Mouse (Mus musculus) stomach, postnatal 0 days (tissue): Measurements from ENCODE around the gene Samd10. TPM values are rescaled to one million over a fixed set of nuclear protein-coding genes. Genes with fewer than 3 reads are reported as not detected.

ENCODE experiments used
- ATAC-seq: fragments of 200-750 bp; cut with Nextera tagmentation; 2 replicates; pipeline ENCODE4 v1.8.0; 2017; ENCODE audit not compliant: low FRiP score, low TSS enrichment
- DNase-seq: peaks from one replicate; pipeline ENCODE4 v3.0.0-alpha.2; 2016; ENCODE audit warnings: low spot score
- H3K27ac ChIP-seq: fragments of 300-500 bp; sonication (generic); replicated peaks from 2 replicates; pipeline ENCODE4 v1.5.1; 2014; ENCODE audit warnings: mild to moderate bottlenecking, control low read depth
- H3K27me3 ChIP-seq: fragments of 300-500 bp; sonication (generic); 2 replicates; pipeline ENCODE4 v1.6.1; 2014; ENCODE audit warnings: low read length; ENCODE audit not compliant: control insufficient read depth, insufficient read depth
- H3K36me3 ChIP-seq: fragments of 300-500 bp; sonication (generic); 2 replicates; pipeline ENCODE4 v1.6.1; 2014; ENCODE audit warnings: low read length, mixed read lengths; ENCODE audit not compliant: control insufficient read depth, insufficient read depth
- H3K4me1 ChIP-seq: fragments of 300-500 bp; sonication (generic); replicated peaks from 2 replicates; pipeline ENCODE4 v1.6.1; 2014; ENCODE audit warnings: antibody characterized with exemption; ENCODE audit not compliant: control insufficient read depth, insufficient read depth
- H3K4me2 ChIP-seq: fragments of 300-500 bp; sonication (generic); replicated peaks from 2 replicates; pipeline ENCODE4 v1.6.1; 2014; ENCODE audit warnings: low read depth, mild to moderate bottlenecking, control low read depth, moderate library complexity
- H3K4me3 ChIP-seq: fragments of 300-500 bp; sonication (generic); 2 replicates; pipeline ENCODE4 v1.5.1; 2014; ENCODE audit warnings: low read depth, low read length, control low read depth
- H3K9ac ChIP-seq: fragments of 300-500 bp; sonication (generic); 2 replicates; pipeline ENCODE4 v1.6.1; 2014; ENCODE audit warnings: mild to moderate bottlenecking, low read length, control low read depth, mixed read lengths
- H3K9me3 ChIP-seq: fragments of 300-500 bp; sonication (generic); 2 replicates; pipeline ENCODE4 v1.6.1; 2016; ENCODE audit warnings: low read length; ENCODE audit not compliant: control insufficient read depth
- CTCF ChIP-seq: IDR thresholded peaks from 2 replicates; pipeline ENCODE4 v1.5.1; 2016; ENCODE audit warnings: antibody characterized with exemption, low read depth, mild to moderate bottlenecking, moderate library complexity
- EP300 ChIP-seq: optimal IDR thresholded peaks from 2 replicates; pipeline ENCODE3; 2016; ENCODE audit warnings: antibody characterized with exemption
- WGBS: fragments of 180-500 bp; shearing (Covaris S2); extraction: QIAGEN DNeasy Blood & Tissue Kit; methylation state at CpG from one replicate; pipeline ENCODE4 v1.1.7; 2014; 5-methylcytosine and 5-hydroxymethylcytosine counted together
- polyA plus RNA-seq: library from polyadenylated mRNA; unstranded; fragments of >200 nt; fragmentation: Nextera tagmentation; extraction: Ambion mirVana; gene quantifications from 2 replicates; pipeline ENCODE4 v1.2.1, GENCODE M21; 2015

The Samd10 gene
- polyA plus RNA-seq, 1 experiment from 2014 or later, result 22.9 TPM

DNA sequence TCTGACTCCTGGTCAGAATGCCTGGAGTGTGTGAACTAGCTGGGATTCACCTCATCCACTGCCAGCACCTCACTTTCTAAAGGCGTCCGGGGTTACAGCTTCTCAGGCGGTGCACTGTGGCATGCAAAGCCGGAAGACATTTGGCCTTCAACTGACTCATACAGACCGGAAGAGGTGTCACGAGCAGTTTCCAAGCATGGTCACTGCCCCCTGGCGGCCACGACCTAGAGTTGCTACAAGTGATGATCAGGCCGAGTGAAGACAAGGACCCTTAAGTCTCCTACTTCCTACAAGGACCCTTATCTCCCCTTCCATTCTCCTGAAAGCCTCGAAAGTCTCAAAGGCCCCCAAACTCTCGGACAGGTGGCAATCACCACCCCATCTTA, 18.0 kb downstream of the Samd10 start:
- peak; percentile 87 for ATAC-seq
- peak overlapping the region; percentile 98 for H3K27ac ChIP-seq
- peak; percentile 95 for TF ChIP-seq CTCF
- TF ChIP-seq EP300, result peak; percentile 39
- peaks cover 13% of the 10 kb centered on the region for H3K4me1 ChIP-seq
- H3K9ac ChIP-seq, result peak overlapping the region; percentile 88
- H3K9me3 ChIP-seq, result no peaks in the 10 kb centered on the region
- DNase-seq, result peak; percentile 88
- peak overlapping the region; percentile 82 for H3K4me3 ChIP-seq
- H3K4me2 ChIP-seq, result peak overlapping the region; percentile 86
- no peaks in the 10 kb centered on the region for H3K27me3 ChIP-seq
- under 1% methylated on average over 11 of the region's 11 CpGs for WGBS
- peaks cover 9% of the 10 kb centered on the region; the same call in 1 of the 2 replicates for H3K36me3 ChIP-seq

DNA sequence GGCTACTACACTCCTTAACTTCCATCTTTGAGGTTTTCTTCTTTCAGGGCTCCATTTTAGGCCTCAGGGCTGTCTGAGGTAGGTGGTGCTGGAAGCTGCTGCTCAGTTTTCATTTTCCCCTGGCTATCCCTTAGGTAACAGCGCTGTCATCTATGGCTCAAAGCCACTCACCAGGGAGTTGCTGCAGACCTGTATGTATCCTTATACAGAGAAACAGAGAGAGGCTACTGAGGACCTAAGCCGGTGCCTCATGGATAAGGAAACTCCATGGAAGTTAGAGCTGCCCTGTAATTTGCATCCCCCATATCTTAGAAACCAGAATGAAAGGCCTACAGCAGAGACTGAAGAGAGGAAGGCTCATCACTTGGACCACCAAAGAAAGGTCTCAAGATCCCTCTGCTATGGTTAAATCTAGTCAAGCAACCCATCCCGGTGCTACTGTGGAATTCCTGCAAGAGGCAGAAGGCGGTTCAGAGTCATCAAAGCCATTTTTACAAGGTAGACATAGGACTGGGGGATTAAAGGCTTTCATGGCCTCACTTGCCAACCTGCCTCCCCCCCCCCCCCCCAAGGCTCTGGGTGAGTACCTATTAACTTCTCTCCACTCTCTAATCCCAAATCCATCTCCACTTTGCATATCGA, 18.8 kb downstream of the Samd10 start:
- H3K4me2 ChIP-seq, result peak overlapping the region; percentile 86
- peak overlapping the region; percentile 88 for H3K9ac ChIP-seq
- peak overlapping the region; percentile 82 for H3K4me3 ChIP-seq
- peak overlapping the region; percentile 98 for H3K27ac ChIP-seq
- H3K27me3 ChIP-seq, result no peaks in the 10 kb centered on the region
- TF ChIP-seq CTCF (no peak), EP300 (no peak)
- ATAC-seq (no peak), DNase-seq (no peak)
- H3K9me3 ChIP-seq, result no peaks in the 10 kb centered on the region
- peaks cover 2% of the 10 kb centered on the region; the same call in 1 of the 2 replicates for H3K36me3 ChIP-seq
- 74% methylated on average over 5 of the region's 5 CpGs for WGBS
- H3K4me1 ChIP-seq, result peaks cover 13% of the 10 kb centered on the region

DNA sequence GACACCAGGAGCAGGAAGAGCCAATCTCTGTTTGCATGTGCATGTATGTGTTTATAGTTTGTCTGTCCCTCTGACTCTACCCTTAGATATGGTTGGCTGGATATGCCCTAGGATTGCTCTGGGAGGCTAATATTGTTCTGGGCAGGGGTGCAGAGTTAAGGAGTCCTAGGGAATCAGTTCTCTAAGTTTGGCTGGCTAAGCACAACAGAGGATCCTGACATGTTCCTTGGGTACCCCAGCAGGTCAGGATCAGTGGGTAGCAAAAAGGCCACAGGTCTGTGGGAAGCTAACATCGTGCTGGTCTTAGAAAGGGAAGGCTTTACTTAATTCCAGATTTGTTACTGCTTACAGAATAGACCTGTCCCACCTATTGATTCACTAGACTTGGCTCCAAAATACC, 19.3 kb downstream of the Samd10 start:
- TF ChIP-seq EP300 (no peak), CTCF (no peak)
- no peak overlapping the region for H3K4me3 ChIP-seq
- no peak overlapping the region for H3K4me2 ChIP-seq
- no peak overlapping the region for H3K27ac ChIP-seq
- H3K27me3 ChIP-seq, result no peaks in the 10 kb centered on the region
- WGBS, result 62% methylated on average over 1 of the region's 1 CpGs
- DNase-seq (no peak), ATAC-seq (no peak)
- peaks cover 13% of the 10 kb centered on the region for H3K4me1 ChIP-seq
- H3K36me3 ChIP-seq, result no peaks in the 10 kb centered on the region; the same call in 1 of the 2 replicates
- H3K9me3 ChIP-seq, result no peaks in the 10 kb centered on the region
- H3K9ac ChIP-seq, result 0 out of 2 replicates have a peak overlapping the region, but pooled peaks have one; percentile 35

DNA sequence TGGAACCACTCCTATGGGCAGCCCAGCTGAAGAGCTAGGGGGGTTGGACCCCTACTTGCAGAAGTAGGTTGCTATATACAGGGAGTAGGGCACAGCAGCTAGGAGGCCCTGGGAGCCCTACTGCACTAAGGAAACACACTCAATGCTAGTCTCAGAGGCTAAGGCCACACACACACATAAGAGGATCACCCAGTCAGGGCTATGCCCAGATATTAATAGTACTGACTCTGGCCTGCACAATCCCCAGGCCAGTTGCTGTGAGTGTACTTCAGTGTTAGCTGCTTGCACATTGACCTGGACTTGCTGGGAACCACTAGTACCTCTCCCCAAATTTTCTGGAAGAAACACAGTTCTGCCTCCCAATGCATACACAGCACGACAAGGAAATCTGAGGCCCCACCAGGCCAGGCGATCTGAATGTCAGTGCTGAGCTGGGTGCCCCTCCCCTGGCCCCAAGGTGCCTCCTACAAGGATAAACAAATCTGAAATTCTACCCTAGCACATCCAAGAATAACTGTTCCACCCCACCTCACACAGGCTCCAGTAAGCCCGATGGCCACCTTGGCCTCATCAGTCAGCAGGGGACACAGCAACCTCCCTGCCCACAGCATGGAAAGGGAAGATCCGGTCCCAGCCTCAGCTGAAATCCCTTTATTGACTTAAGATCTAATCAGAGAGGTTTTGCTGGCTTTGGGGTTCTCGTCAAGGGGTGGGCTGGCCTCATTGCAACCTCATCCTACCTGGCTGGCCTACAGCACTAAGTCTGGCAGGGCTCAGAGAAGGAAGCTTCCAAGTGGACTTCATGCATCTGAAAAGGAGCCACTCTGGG, 20.0 kb downstream of the Samd10 start:
- Histone ChIP-seq H3K4me2 (no peak overlapping the region), H3K27me3 (no peaks in the 10 kb centered on the region), H3K9me3 (no peaks in the 10 kb centered on the region), H3K36me3 (0 out of 2 replicates have a peak, but pooled peaks cover 2% of the 10 kb centered on the region), H3K9ac (peak overlapping the region; percentile 35; the same call in 1 of the 2 replicates), H3K4me1 (peaks cover 13% of the 10 kb centered on the region), H3K4me3 (no peak overlapping the region), H3K27ac (no peak overlapping the region)
- DNase-seq (peak; percentile 22), ATAC-seq (no peak)
- TF ChIP-seq EP300, result no peak
- no peak for TF ChIP-seq CTCF
- 11% methylated on average over 5 of the region's 5 CpGs for WGBS

DNA sequence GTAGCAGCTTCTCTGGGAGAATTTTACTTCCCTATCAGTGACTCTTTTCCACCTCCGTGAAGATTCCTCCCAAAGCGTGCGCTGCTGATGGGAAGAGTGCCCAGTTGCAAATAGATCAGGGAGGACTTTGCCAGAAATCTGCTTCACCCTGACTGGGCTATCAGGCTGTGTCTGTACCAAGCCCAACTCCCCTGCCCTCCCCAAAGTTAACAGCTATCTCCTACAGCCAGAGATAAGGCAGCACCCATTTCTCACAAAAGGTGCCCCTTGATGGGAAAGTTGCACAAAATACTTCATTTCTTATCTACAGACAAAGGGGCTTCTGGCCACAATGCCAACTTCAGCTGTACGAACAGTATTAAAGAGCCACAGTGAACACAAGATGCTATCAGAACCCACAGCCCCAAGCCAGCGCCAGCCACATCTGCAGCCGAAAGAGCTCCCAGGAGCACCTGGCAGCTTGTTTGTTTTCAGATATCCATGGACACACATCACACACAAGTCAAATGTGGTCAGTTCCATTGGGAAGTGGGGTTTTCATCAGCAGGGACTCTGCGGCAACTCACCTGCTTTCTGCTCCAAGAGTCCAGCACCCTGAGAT, 20.9 kb downstream of the Samd10 start:
- Histone ChIP-seq H3K4me1 (peaks cover 13% of the 10 kb centered on the region), H3K27me3 (no peaks in the 10 kb centered on the region), H3K4me2 (no peak overlapping the region), H3K4me3 (no peak overlapping the region), H3K9me3 (no peaks in the 10 kb centered on the region), H3K9ac (no peak overlapping the region), H3K36me3 (peaks cover 4% of the 10 kb centered on the region; the same call in 1 of the 2 replicates), H3K27ac (no peak overlapping the region)
- TF ChIP-seq EP300 (no peak), CTCF (no peak)
- ATAC-seq, result no peak
- 59% methylated on average over 7 of the region's 7 CpGs for WGBS
- peak; percentile 28 for DNase-seq

DNA sequence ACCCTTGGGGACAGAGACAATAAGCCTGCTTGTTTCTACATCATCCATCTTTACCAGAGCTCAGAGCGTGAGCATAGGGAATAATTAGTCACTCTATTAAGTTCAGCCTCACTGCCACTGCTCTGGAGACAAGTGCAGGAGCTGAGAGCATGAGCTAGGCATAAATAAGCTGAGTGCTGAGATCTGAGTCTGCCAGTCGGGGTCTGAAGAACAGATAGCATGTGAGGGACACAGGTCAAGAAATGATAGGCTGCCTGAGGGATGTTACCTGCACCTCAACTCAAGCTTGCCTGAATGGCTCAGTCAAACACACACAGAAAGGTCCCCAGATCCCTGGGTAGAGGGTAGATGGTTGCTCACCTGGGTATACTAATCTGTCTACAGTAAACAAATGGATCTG, 21.9 kb downstream of the Samd10 start:
- no peak overlapping the region for H3K4me2 ChIP-seq
- H3K27me3 ChIP-seq, result no peaks in the 10 kb centered on the region
- no peak for TF ChIP-seq CTCF
- no peak for ATAC-seq
- no peak overlapping the region for H3K9ac ChIP-seq
- peaks cover 13% of the 10 kb centered on the region for H3K4me1 ChIP-seq
- DNase-seq, result peak; percentile 7
- H3K4me3 ChIP-seq, result no peak overlapping the region
- 69% methylated on average over 2 of the region's 2 CpGs for WGBS
- no peaks in the 10 kb centered on the region for H3K9me3 ChIP-seq
- H3K36me3 ChIP-seq, result peaks cover 12% of the 10 kb centered on the region; the same call in 1 of the 2 replicates
- no peak overlapping the region for H3K27ac ChIP-seq
